Mouse (Mus musculus) megakaryocyte, embryonic 14.5 days (primary cell): ENCODE measurements around the gene Ring1.

Source experiments
- FLI1 ChIP-seq: IDR thresholded peaks from 2 replicates; pipeline ENCODE4 v1.6.1; 2012; ENCODE audit warnings: low read length, inconsistent platforms, mixed read lengths
- GATA1 ChIP-seq: IDR thresholded peaks from 3 replicates; pipeline ENCODE4 v1.6.1; 2012; ENCODE audit warnings: mixed read lengths, low read length, inconsistent platforms, borderline replicate concordance

DNA sequence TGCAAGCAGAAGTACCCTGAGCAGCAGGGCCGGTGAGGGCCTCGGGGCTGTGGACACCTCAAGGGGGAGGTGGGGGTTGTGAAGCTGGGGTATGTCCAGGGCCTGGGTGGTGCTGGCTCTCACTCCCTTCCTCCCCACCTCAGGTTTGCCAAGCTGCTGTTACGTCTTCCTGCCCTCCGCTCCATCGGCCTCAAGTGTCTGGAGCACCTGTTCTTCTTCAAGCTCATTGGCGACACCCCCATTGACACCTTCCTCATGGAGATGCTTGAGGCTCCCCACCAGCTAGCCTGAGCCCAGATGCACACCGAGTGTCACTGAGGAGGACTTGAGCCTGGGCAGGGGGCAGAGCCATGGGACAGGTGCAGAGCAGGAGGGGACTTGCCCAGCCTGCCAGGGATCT is 12.8 kb upstream of the Ring1 start:
- TF ChIP-seq FLI1 (no peak), GATA1 (no peak)
